Mouse (Mus musculus) gastrocnemius, adult 8-10 months (tissue): ENCODE results near the gene Vps37d. TPM values are rescaled to one million over a fixed set of nuclear protein-coding genes. Genes with fewer than 3 reads are reported as not detected.
A peak's percentile ranks its signal among the peaks of the same experiment; 100 is the strongest.

Experiments used
- DNase-seq, 2 experiments: peaks; one replicate each; pipeline ENCODE4 v3.0.0; 2022; ENCODE audit warnings: low spot score in 2 of 2
- total RNA-seq, 4 experiments: library from RNA; stranded (reverse); gene quantifications; 2 replicates each; pipeline ENCODE4 v1.2.4; 2022

Vps37d gene
- under 1 TPM in 3 of 4 experiments, not detected in 1; 0.31 to 0.56 (median 0.41) TPM for total RNA-seq

GRCm38 (mm10) chr5:135077564-135078481, at the start of gene Vps37d:
Gene Vps37d, minus strand, starts transcription at chr5:135078266.
- DNase-seq: peak; percentile 86 to 89

- DNase-seq: no peak
These were observed 49.6 kb upstream of the Vps37d start for GRCm38 (mm10) chr5:135127669-135128068.

GRCm38 (mm10) chr5:135126121-135126520, 48.1 kb upstream of the Vps37d start:
- DNase-seq: no peak

DNA sequence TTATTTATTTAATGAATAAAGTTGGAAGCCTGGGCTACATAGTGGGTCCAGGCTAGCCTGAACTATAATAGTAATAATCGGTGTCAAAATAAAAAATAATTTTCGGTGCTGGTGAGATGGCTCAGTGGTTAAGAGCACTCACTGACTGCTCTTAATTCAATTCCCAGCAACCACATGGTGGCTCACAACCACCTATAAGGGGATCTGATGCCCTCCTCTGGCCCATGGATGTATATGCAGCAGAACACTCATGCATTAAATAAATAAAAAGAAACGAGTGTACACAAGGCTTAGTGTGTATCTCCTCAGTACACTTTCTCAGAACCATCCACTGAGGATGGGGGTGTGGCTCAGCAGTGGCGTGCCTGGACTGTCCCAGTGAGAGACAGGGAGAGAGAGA, 42.7 kb upstream of the Vps37d start:
- DNase-seq: no peak

DNA sequence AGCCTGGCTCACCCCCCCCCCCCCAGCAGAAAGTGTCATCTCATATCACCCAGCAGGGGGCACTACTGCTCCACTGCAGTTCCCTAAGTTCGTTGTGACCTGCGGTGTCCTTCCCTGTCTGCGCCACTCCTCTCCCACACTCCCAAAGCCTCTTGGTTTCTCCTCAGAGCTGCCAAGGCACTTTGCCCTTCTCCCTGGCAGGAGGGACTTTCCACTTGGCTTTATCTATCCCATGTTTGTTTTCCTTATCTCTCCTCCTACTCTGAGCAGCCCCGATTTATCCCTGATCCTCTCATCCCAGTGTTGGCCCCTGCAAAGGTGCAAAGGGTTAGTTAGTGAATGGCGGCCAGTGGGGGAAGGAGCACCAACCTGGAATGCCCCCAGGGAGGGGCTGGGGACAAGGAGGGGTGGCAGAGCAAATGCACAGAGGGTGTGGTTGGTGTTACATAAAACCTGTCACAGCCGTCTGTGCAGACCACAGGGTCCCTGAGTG, 40.6 kb upstream of the Vps37d start:
- DNase-seq: peak in 1 of 2 experiments; percentile 52

- DNase-seq: no peak
These were observed 37.2 kb upstream of the Vps37d start for GRCm38 (mm10) chr5:135115241-135115640.

DNA sequence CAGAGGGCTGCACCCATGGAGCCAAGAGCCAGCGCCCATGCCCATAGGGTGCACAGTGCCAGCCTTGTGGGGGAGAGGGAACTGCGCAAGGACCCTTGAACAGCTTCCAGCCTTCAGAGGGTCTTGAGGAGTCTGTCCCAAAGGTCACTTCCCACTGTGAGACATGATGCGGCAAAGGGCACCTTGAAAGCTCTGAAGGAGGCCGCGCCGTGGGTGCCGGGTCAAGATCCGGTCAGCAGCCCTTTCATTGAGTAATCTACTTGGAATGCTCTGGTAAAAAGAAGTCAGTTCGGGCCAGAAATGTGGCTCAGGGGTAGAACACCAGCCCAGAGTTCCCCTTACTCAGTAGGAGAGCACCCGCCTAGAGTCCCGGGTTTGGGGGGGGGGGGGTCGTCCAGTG, 35.7 kb upstream of the Vps37d start:
- DNase-seq: no peak

- no peak for DNase-seq
These were observed 31.9 kb upstream of the Vps37d start for GRCm38 (mm10) chr5:135109976-135110375.

GRCm38 (mm10) chr5:135109426-135109825, 31.4 kb upstream of the Vps37d start:
- DNase-seq: peak in 1 of 2 experiments; percentile 36

DNA sequence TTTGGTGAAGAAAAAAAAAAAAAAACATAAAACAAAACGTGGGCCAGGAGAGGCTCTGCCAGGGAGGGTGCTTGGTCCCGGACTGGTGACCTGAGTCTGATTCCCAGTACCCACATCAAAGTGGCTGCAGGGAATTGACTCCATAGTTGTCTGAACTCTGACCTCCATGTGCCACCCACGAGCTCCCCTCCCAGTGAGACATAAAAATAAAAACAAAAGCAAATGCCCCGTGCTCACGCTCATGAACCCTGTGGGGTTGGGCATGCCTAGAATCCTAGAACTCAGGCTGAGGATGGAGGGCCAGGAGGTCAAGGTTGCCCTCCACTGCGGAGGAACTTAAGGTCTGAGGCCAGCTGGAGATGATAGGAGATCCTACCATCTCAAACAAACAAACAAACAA, 31.0 kb upstream of the Vps37d start:
- no peak for DNase-seq

DNA sequence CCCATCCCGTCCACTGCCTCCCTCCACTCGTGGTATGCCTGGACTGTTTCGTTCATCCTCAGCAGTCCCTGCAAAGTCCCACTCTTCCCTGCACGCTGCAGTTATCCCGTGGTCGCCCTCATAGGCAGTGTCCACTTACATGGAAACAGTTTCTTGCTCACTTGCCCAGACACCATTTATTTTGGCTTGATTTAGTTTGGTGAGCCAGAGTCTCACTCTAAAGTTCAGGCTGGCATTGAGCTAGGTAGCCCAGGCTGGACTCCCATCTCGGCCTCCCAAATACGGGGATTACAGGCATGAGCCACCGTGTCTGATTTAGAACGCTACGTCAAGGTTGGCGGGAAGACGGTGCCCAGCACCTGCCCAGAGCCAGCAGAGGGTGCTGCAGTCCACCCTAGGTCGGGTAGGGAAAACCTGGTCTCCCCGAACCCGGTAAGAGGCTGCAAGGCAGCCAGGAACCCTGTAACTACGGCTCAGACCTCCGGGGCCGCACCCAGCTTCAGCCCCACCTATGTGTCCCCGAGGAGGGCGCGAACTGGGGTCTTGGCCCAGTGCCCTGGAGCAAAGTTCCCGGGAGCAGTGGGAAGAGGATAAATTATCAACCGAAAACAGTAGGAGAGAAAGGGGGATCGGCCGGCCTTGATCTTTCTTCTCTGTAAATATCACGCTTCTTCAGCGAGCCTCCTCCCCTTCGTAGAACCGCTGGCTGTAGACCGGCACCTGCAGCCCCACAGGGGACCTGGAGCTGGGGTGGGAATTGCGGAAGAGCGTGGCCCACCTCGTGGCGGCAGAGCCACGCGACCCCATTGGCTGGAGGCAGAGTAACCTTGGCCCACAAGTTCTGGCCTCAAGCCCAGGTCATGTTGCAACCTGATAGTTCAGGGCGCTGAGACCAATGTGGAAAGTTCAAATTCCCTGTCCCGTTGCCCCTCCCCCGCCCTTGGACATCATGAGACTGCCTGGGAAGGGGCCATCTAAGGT, 29.7 kb upstream of the Vps37d start:
- DNase-seq: peak; percentile 92

- peak; percentile 85 to 92 for DNase-seq
These were observed 28.7 kb upstream of the Vps37d start for GRCm38 (mm10) chr5:135106758-135107256.

DNA sequence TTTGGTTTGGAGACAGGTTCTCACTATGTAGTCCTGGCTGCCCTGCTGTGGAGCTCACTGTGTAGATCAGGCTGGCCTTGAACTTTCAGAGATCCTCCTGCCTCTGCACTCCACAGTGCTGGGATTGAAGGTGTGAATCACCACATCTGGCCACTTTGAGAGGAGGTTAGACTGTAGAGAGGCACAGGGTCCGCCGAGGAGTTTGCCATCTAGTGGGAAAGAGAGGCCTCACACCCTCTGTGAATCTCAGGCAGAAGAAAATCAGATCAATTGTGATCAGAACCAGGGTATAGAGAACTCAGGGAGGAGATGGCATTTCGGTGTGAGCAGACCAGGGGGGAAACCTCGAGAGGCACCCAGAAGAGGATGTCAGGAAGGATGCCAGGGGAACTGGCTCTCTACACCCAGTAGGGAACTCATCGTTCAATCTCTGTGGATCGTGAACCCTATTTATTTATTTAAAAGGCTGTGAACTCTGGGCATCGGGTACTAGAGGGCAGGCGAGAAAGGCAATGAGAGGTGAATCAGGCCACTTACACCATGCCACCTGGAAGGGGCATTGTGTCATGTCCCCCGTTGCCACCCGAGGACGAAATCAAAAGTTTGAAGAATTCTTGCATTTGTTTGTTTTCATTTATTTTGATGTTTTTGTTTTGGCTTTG, 26.1 kb upstream of the Vps37d start:
- no peak for DNase-seq

DNA sequence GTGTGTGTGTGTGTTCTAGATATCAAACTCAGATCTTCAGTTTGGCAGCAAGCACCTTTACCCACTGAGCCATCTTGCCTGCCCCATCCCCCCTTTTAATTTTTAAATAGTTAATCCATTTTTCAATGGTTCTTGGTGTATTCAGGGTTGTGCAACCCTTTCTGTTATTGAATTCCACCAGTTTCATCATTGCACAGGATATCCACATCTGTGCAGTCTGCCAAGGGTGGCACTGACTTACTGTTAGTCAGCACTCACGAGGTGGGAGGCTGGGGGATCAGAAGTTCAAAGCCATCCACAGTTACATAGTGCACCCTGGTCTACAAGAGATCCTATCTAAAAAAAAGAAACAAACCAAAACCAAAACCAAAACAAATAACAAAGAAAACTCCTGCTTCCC, 22.9 kb upstream of the Vps37d start:
- DNase-seq: no peak

GRCm38 (mm10) chr5:135089653-135090052, 11.6 kb upstream of the Vps37d start, which contains the start of gene Mlxipl:
Gene Mlxipl, plus strand, starts transcription at chr5:135089890.
- DNase-seq: no peak

- DNase-seq: no peak
These were observed 8.8 kb upstream of the Vps37d start for GRCm38 (mm10) chr5:135086871-135087270.

GRCm38 (mm10) chr5:135080539-135080938, 2.5 kb upstream of the Vps37d start:
- no peak for DNase-seq

DNA sequence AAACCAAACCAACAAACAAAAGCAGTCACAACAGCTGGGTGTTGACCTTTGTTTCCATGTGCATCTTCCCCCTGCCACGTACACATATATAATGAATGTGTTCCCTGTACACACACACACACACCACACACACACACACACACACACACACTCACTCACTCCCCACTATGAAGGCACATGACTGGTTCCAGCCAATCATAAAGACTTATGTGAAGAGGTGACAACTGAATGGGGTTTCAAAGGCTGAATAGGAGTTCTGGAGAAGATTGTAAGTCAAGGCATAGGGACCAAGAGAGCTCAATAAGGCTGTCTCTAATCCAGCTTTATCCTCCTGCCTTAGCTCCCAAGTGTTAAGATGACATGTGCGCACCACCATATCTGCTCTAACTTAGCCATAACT, 1.5 kb upstream of the Vps37d start:
- DNase-seq: no peak

DNA sequence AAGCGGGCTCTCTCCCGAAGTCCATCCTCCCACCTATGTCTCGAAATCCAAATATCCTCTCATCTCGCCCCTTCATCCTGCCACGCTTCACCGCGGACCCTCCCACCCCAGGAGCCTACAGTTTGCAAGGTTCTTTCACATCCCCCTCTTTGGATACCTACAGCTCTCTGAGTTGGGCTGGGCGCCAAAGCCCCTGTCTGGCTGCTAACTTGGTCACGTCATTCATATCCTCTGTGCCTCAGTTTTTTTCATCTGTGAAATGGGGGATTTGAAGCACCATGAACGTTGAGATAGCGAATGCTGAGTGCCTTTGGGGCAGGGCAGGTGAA, 380 bp upstream of the Vps37d start:
- no peak for DNase-seq

- DNase-seq: no peak
These were observed 1.0 kb downstream of the Vps37d start for GRCm38 (mm10) chr5:135076931-135077505.

DNA sequence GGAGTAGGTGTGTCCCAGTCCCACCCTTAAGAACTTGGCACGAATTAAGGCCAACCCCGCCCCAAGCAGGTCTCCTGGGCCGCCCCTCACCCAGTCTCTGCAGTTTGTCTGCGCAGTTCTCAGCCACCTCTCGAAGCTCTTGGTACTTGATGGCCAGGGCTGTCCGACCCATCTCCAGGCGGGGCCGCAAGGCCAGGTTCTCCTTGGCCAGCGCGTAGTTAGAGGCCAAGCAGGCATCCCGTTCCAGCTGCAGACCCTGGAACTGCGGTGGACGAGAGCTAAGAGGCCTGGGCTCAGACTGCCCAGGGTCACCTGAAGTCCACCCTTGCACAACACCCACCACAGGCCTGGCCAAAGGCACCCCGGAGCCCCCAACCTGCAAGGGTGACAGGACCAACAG, 1.7 kb downstream of the Vps37d start:
- no peak for DNase-seq
